Mouse (Mus musculus): ENCODE measurements at regions not wholly inside any gene's neighbourhood (a gene's known extent, or its start where the extent isn't known, plus 50 kb on each side); places are given as distances from the start of the nearest gene placed in this dataset.

DNA sequence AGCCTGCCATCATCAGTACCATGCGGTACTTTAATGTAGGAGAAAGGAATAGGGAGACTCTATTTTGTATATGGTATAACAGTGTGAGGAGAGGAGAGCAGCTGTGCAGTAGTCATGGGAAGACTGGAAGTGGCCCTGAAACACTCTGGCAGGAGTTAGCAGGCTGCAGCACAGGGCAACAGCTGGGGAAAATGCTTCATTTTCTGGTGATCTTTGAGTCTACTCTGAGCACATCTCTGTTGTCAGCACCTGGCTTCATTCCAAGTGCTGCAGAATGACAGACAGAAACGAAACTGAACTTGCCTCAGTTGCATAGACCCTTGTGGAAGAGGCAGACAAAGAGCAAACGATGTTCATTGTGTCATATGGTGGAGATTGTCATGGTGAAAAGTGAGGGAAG is 847.7 kb downstream of the Diaph3 start:
- 88% methylated on average over 3 of the region's 3 CpGs for WGBS
- H3K27ac ChIP-seq (replicated peaks; ENCODE audit: low read depth, low read length): no peak overlapping the region
- H3K36me3 ChIP-seq (ENCODE audit: control insufficient read depth, insufficient read depth, low read length): no peaks in the 10 kb centered on the region

DNA sequence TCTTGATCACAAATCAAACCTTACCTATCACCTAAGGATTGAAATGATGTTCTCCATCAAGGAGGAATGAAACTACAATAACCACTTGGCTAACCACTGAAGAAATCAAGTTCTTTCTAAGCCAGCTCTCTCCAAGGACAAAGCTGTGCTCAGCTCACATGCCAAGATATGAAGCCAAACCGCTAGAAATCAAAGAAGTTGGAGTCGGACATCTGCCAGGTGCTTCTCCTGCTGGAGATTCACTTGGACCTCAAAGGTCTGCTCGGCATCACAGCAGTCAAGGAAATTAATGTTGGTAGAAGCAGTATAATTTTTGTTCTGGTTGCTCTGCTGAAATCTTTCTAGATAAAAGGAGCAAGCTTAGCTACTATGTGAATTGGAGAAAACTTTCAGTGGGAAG is 850.5 kb downstream of the Diaph3 start:
- ATAC-seq (ENCODE audit: insufficient number of reproducible peaks, low FRiP score, low TSS enrichment, low read depth) (no peak), DNase-seq (ENCODE audit: low spot score) (no peak)
- Histone ChIP-seq H3K27me3 (ENCODE audit: control insufficient read depth, insufficient read depth, low read length) (no peaks in the 10 kb centered on the region), H3K4me1 (ENCODE audit: control insufficient read depth, insufficient read depth, low read length) (no peaks in the 10 kb centered on the region), H3K9me3 (ENCODE audit: control insufficient read depth, low read length) (no peaks in the 10 kb centered on the region), H3K4me2 (ENCODE audit: low read depth, severe bottlenecking) (no peak overlapping the region), H3K36me3 (ENCODE audit: control insufficient read depth, insufficient read depth, low read length) (no peaks in the 10 kb centered on the region), H3K4me3 (ENCODE audit: low read depth, low read length) (no peak overlapping the region), H3K9ac (ENCODE audit: low read length) (no peak overlapping the region), H3K27ac (replicated peaks; ENCODE audit: low read depth, low read length) (no peak overlapping the region)
- WGBS: 91% methylated on average over 3 of the region's 3 CpGs

More for the DNA sequence above, 847.7 kb downstream of the Diaph3 start:
- no peak for DNase-seq (ENCODE audit: low spot score)
- Histone ChIP-seq H3K9me3 (ENCODE audit: control insufficient read depth, low read length) (no peaks in the 10 kb centered on the region), H3K4me2 (ENCODE audit: low read depth, severe bottlenecking) (no peak overlapping the region), H3K4me1 (ENCODE audit: control insufficient read depth, insufficient read depth, low read length) (no peaks in the 10 kb centered on the region), H3K4me3 (ENCODE audit: low read depth, low read length) (no peak overlapping the region), H3K27me3 (ENCODE audit: control insufficient read depth, insufficient read depth, low read length) (no peaks in the 10 kb centered on the region), H3K9ac (ENCODE audit: low read length) (no peak overlapping the region)
- ATAC-seq (ENCODE audit: insufficient number of reproducible peaks, low FRiP score, low TSS enrichment, low read depth): no peak

- no peaks in the 10 kb centered on the region for H3K4me1 ChIP-seq (ENCODE audit: control insufficient read depth, insufficient read depth, low read length)
- H3K27ac ChIP-seq (replicated peaks; ENCODE audit: low read depth, low read length): no peak overlapping the region
- H3K4me3 ChIP-seq (ENCODE audit: low read depth, low read length): no peak overlapping the region
- peak; percentile 47 for ATAC-seq (ENCODE audit: insufficient number of reproducible peaks, low FRiP score, low TSS enrichment, low read depth)
- no peak overlapping the region for H3K4me2 ChIP-seq (ENCODE audit: low read depth, severe bottlenecking)
- no peaks in the 10 kb centered on the region for H3K27me3 ChIP-seq (ENCODE audit: control insufficient read depth, insufficient read depth, low read length)
- WGBS: 66% methylated on average over 8 of the region's 8 CpGs
- H3K9ac ChIP-seq (ENCODE audit: low read length): no peak overlapping the region
- H3K9me3 ChIP-seq (ENCODE audit: control insufficient read depth, low read length): no peaks in the 10 kb centered on the region
- no peaks in the 10 kb centered on the region for H3K36me3 ChIP-seq (ENCODE audit: control insufficient read depth, insufficient read depth, low read length)
- DNase-seq (ENCODE audit: low spot score): no peak
These were observed 879.3 kb downstream of the Diaph3 start for GRCm38 (mm10) chr14:86261640-86262230.

GRCm38 (mm10) chr14:86254196-86254595 is 886.8 kb downstream of the Diaph3 start:
- H3K4me3 ChIP-seq (ENCODE audit: low read depth, low read length): no peak overlapping the region
- WGBS: 89% methylated on average over 1 of the region's 1 CpGs
- no peak overlapping the region for H3K27ac ChIP-seq (replicated peaks; ENCODE audit: low read depth, low read length)
- H3K36me3 ChIP-seq (ENCODE audit: control insufficient read depth, insufficient read depth, low read length): no peaks in the 10 kb centered on the region
- ATAC-seq (ENCODE audit: insufficient number of reproducible peaks, low FRiP score, low TSS enrichment, low read depth): no peak
- no peak overlapping the region for H3K4me2 ChIP-seq (ENCODE audit: low read depth, severe bottlenecking)
- DNase-seq (ENCODE audit: low spot score): no peak
- H3K4me1 ChIP-seq (ENCODE audit: control insufficient read depth, insufficient read depth, low read length): no peaks in the 10 kb centered on the region
- H3K9ac ChIP-seq (ENCODE audit: low read length): no peak overlapping the region
- H3K9me3 ChIP-seq (ENCODE audit: control insufficient read depth, low read length): no peaks in the 10 kb centered on the region
- no peaks in the 10 kb centered on the region for H3K27me3 ChIP-seq (ENCODE audit: control insufficient read depth, insufficient read depth, low read length)

GRCm38 (mm10) chr14:86251617-86252016 is 889.4 kb downstream of the Diaph3 start:
- Histone ChIP-seq H3K4me1 (ENCODE audit: control insufficient read depth, insufficient read depth, low read length) (no peaks in the 10 kb centered on the region), H3K9ac (ENCODE audit: low read length) (no peak overlapping the region), H3K27ac (replicated peaks; ENCODE audit: low read depth, low read length) (no peak overlapping the region), H3K36me3 (ENCODE audit: control insufficient read depth, insufficient read depth, low read length) (no peaks in the 10 kb centered on the region), H3K4me2 (ENCODE audit: low read depth, severe bottlenecking) (no peak overlapping the region), H3K9me3 (ENCODE audit: control insufficient read depth, low read length) (no peaks in the 10 kb centered on the region), H3K27me3 (ENCODE audit: control insufficient read depth, insufficient read depth, low read length) (no peaks in the 10 kb centered on the region), H3K4me3 (ENCODE audit: low read depth, low read length) (no peak overlapping the region)
- ATAC-seq (ENCODE audit: insufficient number of reproducible peaks, low FRiP score, low TSS enrichment, low read depth) (no peak), DNase-seq (ENCODE audit: low spot score) (no peak)

- Histone ChIP-seq H3K27me3 (ENCODE audit: control insufficient read depth, insufficient read depth, low read length) (no peaks in the 10 kb centered on the region), H3K9me3 (ENCODE audit: control insufficient read depth, low read length) (no peaks in the 10 kb centered on the region), H3K9ac (ENCODE audit: low read length) (no peak overlapping the region), H3K4me2 (ENCODE audit: low read depth, severe bottlenecking) (no peak overlapping the region), H3K4me3 (ENCODE audit: low read depth, low read length) (no peak overlapping the region), H3K27ac (replicated peaks; ENCODE audit: low read depth, low read length) (no peak overlapping the region), H3K36me3 (ENCODE audit: control insufficient read depth, insufficient read depth, low read length) (no peaks in the 10 kb centered on the region), H3K4me1 (ENCODE audit: control insufficient read depth, insufficient read depth, low read length) (no peaks in the 10 kb centered on the region)
- WGBS: 92% methylated on average over 4 of the region's 4 CpGs
- DNase-seq (ENCODE audit: low spot score): no peak
- no peak for ATAC-seq (ENCODE audit: insufficient number of reproducible peaks, low FRiP score, low TSS enrichment, low read depth)
These were observed 893.3 kb downstream of the Diaph3 start for GRCm38 (mm10) chr14:86247686-86248085.

DNA sequence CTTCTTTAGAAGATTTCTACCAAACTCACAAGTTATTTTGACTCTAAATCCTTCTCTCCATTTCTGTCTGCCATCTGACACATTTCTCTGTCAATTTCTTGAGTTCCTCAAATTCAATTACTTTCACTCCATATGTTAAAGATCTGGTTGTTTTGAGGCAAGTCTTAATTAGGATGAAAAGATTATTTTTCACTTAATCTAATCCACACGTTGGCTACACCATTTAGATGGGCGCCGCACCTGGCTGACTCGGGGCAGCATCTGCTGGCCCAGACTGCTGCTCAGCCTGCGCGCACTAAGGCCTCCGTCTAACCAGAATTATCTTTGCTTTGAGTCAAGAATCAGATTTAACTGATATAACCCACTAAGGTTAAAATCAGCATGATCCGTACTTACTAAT is 894.3 kb downstream of the Diaph3 start:
- H3K9ac ChIP-seq (ENCODE audit: low read length): no peak overlapping the region
- no peaks in the 10 kb centered on the region for H3K27me3 ChIP-seq (ENCODE audit: control insufficient read depth, insufficient read depth, low read length)
- H3K27ac ChIP-seq (replicated peaks; ENCODE audit: low read depth, low read length): no peak overlapping the region
- DNase-seq (ENCODE audit: low spot score) (no peak), ATAC-seq (ENCODE audit: insufficient number of reproducible peaks, low FRiP score, low TSS enrichment, low read depth) (no peak)
- H3K4me1 ChIP-seq (ENCODE audit: control insufficient read depth, insufficient read depth, low read length): no peaks in the 10 kb centered on the region
- H3K4me3 ChIP-seq (ENCODE audit: low read depth, low read length): no peak overlapping the region
- WGBS: 85% methylated on average over 8 of the region's 8 CpGs
- no peaks in the 10 kb centered on the region for H3K9me3 ChIP-seq (ENCODE audit: control insufficient read depth, low read length)
- H3K36me3 ChIP-seq (ENCODE audit: control insufficient read depth, insufficient read depth, low read length): no peaks in the 10 kb centered on the region
- no peak overlapping the region for H3K4me2 ChIP-seq (ENCODE audit: low read depth, severe bottlenecking)

GRCm38 (mm10) chr14:86243662-86244061 is 897.4 kb downstream of the Diaph3 start:
- ATAC-seq (ENCODE audit: insufficient number of reproducible peaks, low FRiP score, low TSS enrichment, low read depth): no peak
- no peak overlapping the region for H3K9ac ChIP-seq (ENCODE audit: low read length)
- no peak overlapping the region for H3K27ac ChIP-seq (replicated peaks; ENCODE audit: low read depth, low read length)
- DNase-seq (ENCODE audit: low spot score): no peak
- H3K4me3 ChIP-seq (ENCODE audit: low read depth, low read length): no peak overlapping the region
- H3K4me2 ChIP-seq (ENCODE audit: low read depth, severe bottlenecking): no peak overlapping the region
- WGBS: 93% methylated on average over 1 of the region's 1 CpGs
- H3K4me1 ChIP-seq (ENCODE audit: control insufficient read depth, insufficient read depth, low read length): no peaks in the 10 kb centered on the region
- H3K9me3 ChIP-seq (ENCODE audit: control insufficient read depth, low read length): no peaks in the 10 kb centered on the region
- no peaks in the 10 kb centered on the region for H3K27me3 ChIP-seq (ENCODE audit: control insufficient read depth, insufficient read depth, low read length)
- no peaks in the 10 kb centered on the region for H3K36me3 ChIP-seq (ENCODE audit: control insufficient read depth, insufficient read depth, low read length)

DNA sequence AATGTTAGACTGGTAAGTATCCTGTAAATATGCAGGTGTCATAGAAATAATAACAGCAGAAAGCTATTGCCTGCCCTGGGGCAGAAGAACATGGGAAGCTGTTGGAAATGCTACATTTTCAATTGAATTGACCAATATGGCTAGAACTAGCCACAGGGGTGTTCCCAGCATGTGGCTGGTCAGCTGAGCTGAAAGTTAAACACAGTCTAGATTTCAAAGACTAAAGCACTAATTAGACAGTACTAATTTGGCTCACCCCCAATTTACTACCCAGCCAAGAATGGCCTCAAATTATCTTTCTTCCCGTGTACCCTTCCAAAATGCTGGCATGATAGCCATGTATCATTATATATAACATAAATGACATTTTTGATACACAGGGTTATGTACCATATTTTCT is 898.2 kb downstream of the Diaph3 start:
- WGBS: 61% methylated on average over 1 of the region's 1 CpGs
- Histone ChIP-seq H3K36me3 (ENCODE audit: control insufficient read depth, insufficient read depth, low read length) (no peaks in the 10 kb centered on the region), H3K9ac (ENCODE audit: low read length) (no peak overlapping the region), H3K4me2 (ENCODE audit: low read depth, severe bottlenecking) (no peak overlapping the region), H3K27me3 (ENCODE audit: control insufficient read depth, insufficient read depth, low read length) (no peaks in the 10 kb centered on the region), H3K27ac (replicated peaks; ENCODE audit: low read depth, low read length) (no peak overlapping the region), H3K4me1 (ENCODE audit: control insufficient read depth, insufficient read depth, low read length) (no peaks in the 10 kb centered on the region), H3K9me3 (ENCODE audit: control insufficient read depth, low read length) (no peaks in the 10 kb centered on the region), H3K4me3 (ENCODE audit: low read depth, low read length) (no peak overlapping the region)
- ATAC-seq (ENCODE audit: insufficient number of reproducible peaks, low FRiP score, low TSS enrichment, low read depth) (no peak), DNase-seq (ENCODE audit: low spot score) (no peak)
